Comparison of ENCODE assay signal across 10 mouse cellular contexts in the genomic region with DNA sequence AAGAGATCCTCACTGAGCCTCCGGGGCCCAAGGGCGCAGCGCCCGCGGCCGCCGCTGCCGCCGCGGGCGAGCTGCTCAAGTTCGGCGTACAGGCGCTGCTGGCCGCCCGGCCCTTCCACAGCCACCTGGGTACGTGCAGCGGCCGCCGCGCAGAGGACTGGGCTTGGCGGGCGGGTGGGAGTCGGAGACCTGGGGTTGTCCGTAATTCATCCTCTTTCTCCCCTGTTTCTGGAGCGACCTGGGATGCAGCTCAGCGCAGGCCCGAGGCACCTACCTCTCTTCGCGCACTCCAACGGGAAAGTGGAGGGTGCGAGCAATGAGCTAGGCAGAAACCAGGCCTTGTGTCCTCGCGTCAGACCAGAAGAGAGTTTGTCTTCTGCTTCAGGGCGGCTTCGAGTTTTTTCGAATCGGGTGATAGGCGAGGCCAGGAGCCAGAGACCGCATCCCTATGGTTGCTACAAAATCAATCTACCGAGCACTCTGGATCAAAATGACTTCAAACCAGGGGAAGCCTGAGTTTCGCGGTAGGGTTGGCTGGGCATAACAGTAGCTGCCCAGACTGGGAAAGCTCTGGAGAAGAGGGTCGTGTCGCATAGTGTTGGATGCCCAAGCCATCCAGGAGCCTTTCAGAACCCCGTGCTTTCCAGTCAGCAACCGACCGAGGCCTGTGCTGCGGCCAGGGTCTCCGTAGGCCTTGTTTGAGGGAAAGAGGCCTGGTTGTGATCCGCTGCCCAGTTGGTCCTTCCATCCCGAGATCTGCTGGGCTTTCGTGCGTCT. TPM values are rescaled to one million over a fixed set of nuclear protein-coding genes. Genes with fewer than 3 reads are reported as not detected.
DNase-seq lines count a peak whose midpoint lies in the region; ATAC-seq and TF ChIP-seq lines count a peak whose summit lies in the region.
"Had no signal": no experiment of that assay in that cellular context is flagged by ENCODE, and none has a peak within 500 bp of the region (broad histone marks: within the 10 kb centered on the region; RNA-seq: fewer than 3 reads in every experiment).

No protein-coding gene starts in this region.

- no peaks in the 10 kb centered on the region for H3K9me3 ChIP-seq in heart, embryonic 10.5 days
- H3K9me3 ChIP-seq in E14TG2a.4 (ENCODE audit: low read length) = peaks cover 6% of the 10 kb centered on the region
- no peaks in the 10 kb centered on the region for H3K9me3 ChIP-seq in forebrain, embryonic 14.5 days (replicated peaks; ENCODE audit: control insufficient read depth, low read length)
- H3K9me3 ChIP-seq in liver, embryonic 13.5 days (replicated peaks) = no peaks in the 10 kb centered on the region

- H3K27ac ChIP-seq in heart, embryonic 10.5 days = peak overlapping the region; percentile 69
- no peak overlapping the region for H3K27ac ChIP-seq in forebrain, embryonic 14.5 days (ENCODE audit: low read depth, low read length)
- H3K27ac ChIP-seq in liver, embryonic 13.5 days = no peak overlapping the region

- H3K36me3 ChIP-seq in heart, embryonic 10.5 days = no peaks in the 10 kb centered on the region
- H3K36me3 ChIP-seq in E14TG2a.4 (ENCODE audit: insufficient read depth, low read length) = no peaks in the 10 kb centered on the region
- no peaks in the 10 kb centered on the region for H3K36me3 ChIP-seq in forebrain, embryonic 14.5 days (ENCODE audit: control insufficient read depth, insufficient read depth, low read length)
- H3K36me3 ChIP-seq in liver, embryonic 13.5 days = no peaks in the 10 kb centered on the region

- 3% methylated on average over 54 of the region's 54 CpGs for WGBS in heart, embryonic 10.5 days
- 3% methylated on average over 54 of the region's 54 CpGs for WGBS in forebrain, embryonic 14.5 days
- 2% methylated on average over 50 of the region's 54 CpGs for WGBS in liver, embryonic 13.5 days (ENCODE audit: insufficient replicate concordance)

- no peak for DNase-seq in heart, embryonic 10.5 days (ENCODE audit: low spot score)
- no peak for DNase-seq in heart, postnatal 36 days
- DNase-seq in forebrain, embryonic 14.5 days (ENCODE audit: low spot score) = peak; percentile 46
- no peak for DNase-seq in liver, embryonic 13.5 days
- DNase-seq in layer of hippocampus, adult 8-10 months (ENCODE audit: low spot score in 2 of 2) = no peak
- no peak for DNase-seq in T-cell, adult 2 months (ENCODE audit: low spot score)
- no peak for DNase-seq in cerebellum, adult 11 months

- peaks cover 55% of the 10 kb centered on the region for H3K4me1 ChIP-seq in heart, embryonic 10.5 days
- peaks cover 57% of the 10 kb centered on the region for H3K4me1 ChIP-seq in E14TG2a.4 (replicated peaks; ENCODE audit: low read depth, low read length)
- 0 out of 2 replicates have a peak, but pooled peaks cover 2% of the 10 kb centered on the region for H3K4me1 ChIP-seq in forebrain, embryonic 14.5 days (ENCODE audit: control insufficient read depth, insufficient read depth, low read length)
- H3K4me1 ChIP-seq in liver, embryonic 13.5 days (replicated peaks) = peaks cover 10% of the 10 kb centered on the region; the same call in 1 of the 2 replicates

- H3K9ac ChIP-seq in forebrain, embryonic 14.5 days (ENCODE audit: low read length) = peak overlapping the region; percentile 21; the same call in 1 of the 2 replicates
- no peak overlapping the region; the same call in 1 of the 2 replicates for H3K9ac ChIP-seq in liver, embryonic 13.5 days

- intact Hi-C loops in heart, postnatal 36 days (cut with DNase I) = no loop called here

- H3K27me3 ChIP-seq in heart, embryonic 10.5 days (ENCODE audit: insufficient read depth, poor library complexity, severe bottlenecking) = peaks cover 100% of the 10 kb centered on the region
- peaks cover 97% of the 10 kb centered on the region for H3K27me3 ChIP-seq in E14TG2a.4 (ENCODE audit: insufficient read depth, low read length)
- peaks cover 96% of the 10 kb centered on the region for H3K27me3 ChIP-seq in forebrain, embryonic 14.5 days (replicated peaks; ENCODE audit: control insufficient read depth, insufficient read depth, low read length)
- H3K27me3 ChIP-seq in liver, embryonic 13.5 days = peaks cover 100% of the 10 kb centered on the region

- ATAC-seq in forebrain, embryonic 14.5 days = peak; percentile 30
- ATAC-seq in liver, embryonic 13.5 days (ENCODE audit: low read depth) = no peak

- peak overlapping the region; percentile 62 for H3K4me2 ChIP-seq in forebrain, embryonic 14.5 days (ENCODE audit: low read length)
- H3K4me2 ChIP-seq in liver, embryonic 13.5 days = peak overlapping the region; percentile 51

- no peak for TF ChIP-seq CTCF in E14TG2a.4 (conservative IDR thresholded peaks at IDR 0.05; ENCODE audit: low read length)

- peak overlapping the region; percentile 62 for H3K4me3 ChIP-seq in heart, embryonic 10.5 days
- peak overlapping the region; percentile 70 for H3K4me3 ChIP-seq in E14TG2a.4 (replicated peaks; ENCODE audit: low read length)
- H3K4me3 ChIP-seq in forebrain, embryonic 14.5 days (ENCODE audit: low read depth, low read length) = peak overlapping the region; percentile 33
- peak overlapping the region; percentile 33 for H3K4me3 ChIP-seq in liver, embryonic 13.5 days (replicated peaks)
- H3K4me3 ChIP-seq: myocyte had no signal

RNA-seq across cellular contexts. Expression of gene Barx1, which starts 0.6 kb away (rescaled TPM):
- 2.6 and 11.7 TPM in 2 replicates for polyA plus RNA-seq in heart, embryonic 10.5 days (2016; fragmentation: Nextera tagmentation; extraction: Ambion mirVana)
- not detected for total RNA-seq in heart, postnatal 36 days (2021)
- not detected in 2 replicates for polyA plus RNA-seq in forebrain, embryonic 14.5 days (2014; fragmentation: Nextera tagmentation; extraction: Ambion mirVana)
- 1.1 and 1.2 TPM in 2 replicates for polyA plus RNA-seq in liver, embryonic 13.5 days (2015; fragmentation: Nextera tagmentation; extraction: Ambion mirVana)
- not detected for total RNA-seq in layer of hippocampus, adult 8-10 months (2022)
- total RNA-seq: hematopoietic stem cell, adult 5-6 weeks had no signal
- polyA plus RNA-seq: myocyte had no signal

RNA-seq across cellular contexts. Expression of gene Ptpdc1, which starts 37.9 kb away (rescaled TPM):
- polyA plus RNA-seq in heart, embryonic 10.5 days (2016; fragmentation: Nextera tagmentation; extraction: Ambion mirVana) = 5.1 and 7.0 TPM in 2 replicates
- 1 to 10 TPM; 4.6 to 5.4 TPM for total RNA-seq in heart, postnatal 36 days (2021)
- polyA plus RNA-seq in forebrain, embryonic 14.5 days (2014; fragmentation: Nextera tagmentation; extraction: Ambion mirVana) = 12.7 and 18.8 TPM in 2 replicates
- polyA plus RNA-seq in liver, embryonic 13.5 days (2015; fragmentation: Nextera tagmentation; extraction: Ambion mirVana) = 0.53 TPM in 2 replicates
- total RNA-seq in layer of hippocampus, adult 8-10 months (2022) = 10 to 100 TPM; 33.7 to 36.7 (median 35.4) TPM
